Mouse (Mus musculus): Measurements from ENCODE around the gene Pomgnt2.

GRCm38 (mm10) chr9:122032071-122032470 lies 35.2 kb upstream of the Pomgnt2 start:
- TF ChIP-seq CTCF (conservative IDR thresholded peaks at IDR 0.05; ENCODE audit: insufficient read depth, insufficient read length, low read depth, low read length): no peak; the same call in 1 of the 2 replicates
- TF ChIP-seq POLR2A (IDR thresholded peaks at IDR 0.05; ENCODE audit: low read depth, low read length): no peak

Data from kidney, adult 2 months (tissue).